Mouse (Mus musculus): ENCODE measurements around the gene Tmem262.
A peak's percentile ranks its signal among the peaks of the same experiment; 100 is the strongest.

Tmem262 gene

GRCm38 (mm10) chr19:6102169-6102853, 22.5 kb downstream of the Tmem262 start:
- no peak for DNase-seq (ENCODE audit: low spot score in 2 of 2)

- no peak for DNase-seq (ENCODE audit: low spot score in 2 of 2)
Measured at GRCm38 (mm10) chr19:6104476-6104875, 24.6 kb downstream of the Tmem262 start.

- no peak for DNase-seq (ENCODE audit: low spot score in 2 of 2)
Measured at GRCm38 (mm10) chr19:6105586-6105985, 25.8 kb downstream of the Tmem262 start, which contains the start of gene Naaladl1. Gene Naaladl1 (plus strand): TSS chr19:6105782.

GRCm38 (mm10) chr19:6113116-6113515, 33.3 kb downstream of the Tmem262 start:
- no peak for DNase-seq (ENCODE audit: low spot score in 2 of 2)

- no peak for DNase-seq (ENCODE audit: low spot score in 2 of 2)
Measured at GRCm38 (mm10) chr19:6116113-6116850, 36.4 kb downstream of the Tmem262 start.

- DNase-seq (ENCODE audit: low spot score in 2 of 2): no peak
Measured at GRCm38 (mm10) chr19:6117346-6117985, 37.6 kb downstream of the Tmem262 start.

GRCm38 (mm10) chr19:6117986-6118676, 38.3 kb downstream of the Tmem262 start, which contains the start of gene Sac3d1:
Gene Sac3d1 (minus strand): TSS chr19:6118650.
- peak; percentile 79 to 82 for DNase-seq (ENCODE audit: low spot score in 2 of 2)

GRCm38 (mm10) chr19:6118677-6119185, 38.9 kb downstream of the Tmem262 start:
- no peak for DNase-seq (ENCODE audit: low spot score in 2 of 2)

- DNase-seq (ENCODE audit: low spot score in 2 of 2): no peak
Measured at GRCm38 (mm10) chr19:6121761-6122160, 41.9 kb downstream of the Tmem262 start.

- DNase-seq (ENCODE audit: low spot score in 2 of 2): no peak
Measured at GRCm38 (mm10) chr19:6123330-6123729, 43.5 kb downstream of the Tmem262 start.

- no peak for DNase-seq (ENCODE audit: low spot score in 2 of 2)
Measured at GRCm38 (mm10) chr19:6124898-6125297, 45.1 kb downstream of the Tmem262 start.

GRCm38 (mm10) chr19:6126289-6126688, 46.5 kb downstream of the Tmem262 start:
- DNase-seq (ENCODE audit: low spot score in 2 of 2): no peak

- DNase-seq (ENCODE audit: low spot score in 2 of 2): no peak
Measured at GRCm38 (mm10) chr19:6126789-6127580, 47.2 kb downstream of the Tmem262 start.

- peak; percentile 88 to 91 for DNase-seq (ENCODE audit: low spot score in 2 of 2)
Measured at GRCm38 (mm10) chr19:6127760-6128341, 48.0 kb downstream of the Tmem262 start, which contains the start of gene Snx15. Gene Snx15 (minus strand): TSS chr19:6128304.

Measured in frontal cortex, postnatal 25 days (tissue).